Mouse (Mus musculus): ENCODE measurements around the gene U2af2.

GRCm38 (mm10) chr7:5015118-5016001 lies 46.6 kb upstream of the U2af2 start, which contains the start of gene Gm44973:
- TF ChIP-seq POLR2A (IDR thresholded peaks at IDR 0.05; ENCODE audit: insufficient read length, low read depth) (peak; percentile 38), E2F4 (IDR thresholded peaks at IDR 0.05; ENCODE audit: insufficient read depth) (no peak), TCF12 (IDR thresholded peaks at IDR 0.05; ENCODE audit: insufficient read depth, poor library complexity, severe bottlenecking) (no peak), SRF (IDR thresholded peaks at IDR 0.05; ENCODE audit: control insufficient read depth, insufficient read length, low read depth) (no peak), CEBPB (IDR thresholded peaks at IDR 0.05; ENCODE audit: insufficient read depth, poor library complexity, severe bottlenecking) (no peak)
